Mouse (Mus musculus): Measurements from ENCODE around the gene Stub1. TPM values are rescaled to one million over a fixed set of nuclear protein-coding genes. Genes with fewer than 3 reads are reported as not detected.

The Stub1 gene
- total RNA-seq (2023) = 10 to 100 TPM; 70.1 to 73.0 TPM

GRCm38 (mm10) chr17:25833291-25833663, at the start of gene Stub1:
Gene Stub1, minus strand, starts transcription at chr17:25833404.

GRCm38 (mm10) chr17:25880196-25880910, 47.1 kb upstream of the Stub1 start, which contains the start of gene Wfikkn1:
Gene Wfikkn1, minus strand, starts transcription at chr17:25880858.

GRCm38 (mm10) chr17:25874721-25875170, 41.5 kb upstream of the Stub1 start, which contains the start of gene Mettl26:
Gene Mettl26, plus strand, starts transcription at chr17:25875074.

GRCm38 (mm10) chr17:25868601-25869191, 35.5 kb upstream of the Stub1 start, which contains the start of gene Mcrip2:
Gene Mcrip2, minus strand, starts transcription at chr17:25868764.

GRCm38 (mm10) chr17:25860832-25861703, 27.9 kb upstream of the Stub1 start, which contains the start of gene Wdr90:
Gene Wdr90, minus strand, starts transcription at chr17:25861501.

GRCm38 (mm10) chr17:25844396-25844901, 11.2 kb upstream of the Stub1 start, which contains the start of gene Rhot2:
Gene Rhot2, minus strand, starts transcription at chr17:25844851.

GRCm38 (mm10) chr17:25841117-25841880, 8.1 kb upstream of the Stub1 start, which contains the start of gene Gm20683:
Gene Gm20683, minus strand, starts transcription at chr17:25841763.

GRCm38 (mm10) chr17:25837076-25837410, 3.8 kb upstream of the Stub1 start, which contains the start of gene Rhbdl1:
Gene Rhbdl1, minus strand, starts transcription at chr17:25837295.

GRCm38 (mm10) chr17:25828712-25829557, 4.3 kb downstream of the Stub1 start, which contains the start of gene Jmjd8:
Gene Jmjd8, plus strand, starts transcription at chr17:25828867.

GRCm38 (mm10) chr17:25823452-25823851, 9.8 kb downstream of the Stub1 start, which contains the start of gene Wdr24:
Gene Wdr24, plus strand, starts transcription at chr17:25823627.

GRCm38 (mm10) chr17:25808789-25809605, 24.2 kb downstream of the Stub1 start, which contains the start of gene Fbxl16:
Gene Fbxl16, plus strand, starts transcription at chr17:25809085.

GRCm38 (mm10) chr17:25796951-25797369, 36.2 kb downstream of the Stub1 start, which contains the start of gene Metrn:
Gene Metrn, minus strand, starts transcription at chr17:25797136.

GRCm38 (mm10) chr17:25795609-25796092, 37.6 kb downstream of the Stub1 start, which contains the start of gene AC134908.4:
Gene AC134908.4, minus strand, starts transcription at chr17:25795659.

GRCm38 (mm10) chr17:25792615-25793014, 40.6 kb downstream of the Stub1 start, which contains the start of gene Fam173a:
Gene Fam173a, minus strand, starts transcription at chr17:25792901.

GRCm38 (mm10) chr17:25786280-25786679, 46.9 kb downstream of the Stub1 start, which contains the start of gene Ccdc78:
Gene Ccdc78, plus strand, starts transcription at chr17:25786580.

GRCm38 (mm10) chr17:25785281-25785745, 47.9 kb downstream of the Stub1 start, which contains the start of gene Haghl:
Gene Haghl, minus strand, starts transcription at chr17:25785673.

Measured in T-cell, adult 66 days (primary cell).